Mouse (Mus musculus): Measurements from ENCODE around the gene Rab20. TPM values are rescaled to one million over a fixed set of nuclear protein-coding genes. Genes with fewer than 3 reads are reported as not detected.

The Rab20 gene
- polyA plus RNA-seq (2015; fragmentation: Nextera tagmentation; extraction: Ambion mirVana) = 13.2 and 17.3 TPM in 2 replicates

GRCm38 (mm10) chr8:11477811-11478761 lies at the start of gene Rab20:
Gene Rab20 (minus strand): TSS chr8:11478710.

GRCm38 (mm10) chr8:11497017-11497990 lies 18.8 kb upstream of the Rab20 start, which contains the start of gene Naxd:
Gene Naxd (plus strand): TSS chr8:11497506.

Other genes with a start within 250 kb of the Rab20 start
- gene Col4a2, start 165.9 kb downstream of the Rab20 start, polyA plus RNA-seq (2015; fragmentation: Nextera tagmentation; extraction: Ambion mirVana) = 69.6 and 81.5 TPM in 2 replicates
- 146 and 162 TPM in 2 replicates for gene Col4a1, start 165.9 kb downstream of the Rab20 start, polyA plus RNA-seq (2015; fragmentation: Nextera tagmentation; extraction: Ambion mirVana)
- 90.9 and 123 TPM in 2 replicates for gene Naxd, start 18.8 kb upstream of the Rab20 start, polyA plus RNA-seq (2015; fragmentation: Nextera tagmentation; extraction: Ambion mirVana)
- 15.6 and 17.7 TPM in 2 replicates for gene Cars2, start 72.1 kb upstream of the Rab20 start, polyA plus RNA-seq (2015; fragmentation: Nextera tagmentation; extraction: Ambion mirVana)
- 24.2 and 27.5 TPM in 2 replicates for gene Ing1, start 76.9 kb upstream of the Rab20 start, polyA plus RNA-seq (2015; fragmentation: Nextera tagmentation; extraction: Ambion mirVana)
- gene Ankrd10, start 157.0 kb upstream of the Rab20 start, polyA plus RNA-seq (2015; fragmentation: Nextera tagmentation; extraction: Ambion mirVana) = 38.8 and 52.5 TPM in 2 replicates
- not detected in 2 replicates for gene 1700016D06Rik, start 222.4 kb upstream of the Rab20 start, polyA plus RNA-seq (2015; fragmentation: Nextera tagmentation; extraction: Ambion mirVana)
- gene Arhgef7, start 249.0 kb upstream of the Rab20 start, polyA plus RNA-seq (2015; fragmentation: Nextera tagmentation; extraction: Ambion mirVana) = 20.2 and 21.0 TPM in 2 replicates